Mouse (Mus musculus): Measurements from ENCODE around the gene Sry.

Sry gene

DNA sequence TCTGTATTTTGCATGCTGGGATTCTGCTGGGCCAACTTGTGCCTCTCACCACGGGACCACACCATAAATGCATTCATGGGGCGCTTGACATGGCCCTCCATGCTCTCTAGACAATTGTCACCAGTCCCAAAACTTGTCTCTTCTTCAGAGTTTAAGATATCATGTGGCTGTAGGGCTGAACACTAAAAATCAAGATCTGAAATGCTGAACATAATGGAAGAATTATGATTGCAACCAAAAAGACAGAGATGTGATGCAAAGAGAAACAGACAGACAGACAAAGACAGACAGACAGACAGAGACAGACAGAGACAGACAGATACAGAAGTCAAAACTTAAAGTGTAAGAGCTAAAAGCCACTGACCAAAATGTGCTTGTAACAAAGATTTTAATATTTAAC lies at the start of gene Sry:
Gene Sry (minus strand): TSS at position 101 of the 400 bp plus-strand sequence.
- DNase-seq (ENCODE audit: low read depth, low spot score): no peak
